Mouse (Mus musculus) thymus, adult 2 months (tissue): ENCODE measurements around the gene Lyl1.

Source experiments
- CTCF ChIP-seq: fragments of 200-500 bp; IDR thresholded peaks from 2 replicates; pipeline ENCODE4 v1.5.1; 2012; ENCODE audit warnings: mild to moderate bottlenecking, control low read depth, low read length, moderate library complexity, borderline replicate concordance; ENCODE audit not compliant: control insufficient read depth, poor library complexity, insufficient read depth; ENCODE audit errors: extremely low read depth
- POLR2A ChIP-seq: fragments of 200-500 bp; IDR thresholded peaks from 2 replicates; pipeline ENCODE4 v1.6.1; 2012; ENCODE audit warnings: mild to moderate bottlenecking, low read length, control low read depth, moderate library complexity; ENCODE audit not compliant: control insufficient read depth, poor library complexity, insufficient read depth; ENCODE audit errors: extremely low read depth

DNA sequence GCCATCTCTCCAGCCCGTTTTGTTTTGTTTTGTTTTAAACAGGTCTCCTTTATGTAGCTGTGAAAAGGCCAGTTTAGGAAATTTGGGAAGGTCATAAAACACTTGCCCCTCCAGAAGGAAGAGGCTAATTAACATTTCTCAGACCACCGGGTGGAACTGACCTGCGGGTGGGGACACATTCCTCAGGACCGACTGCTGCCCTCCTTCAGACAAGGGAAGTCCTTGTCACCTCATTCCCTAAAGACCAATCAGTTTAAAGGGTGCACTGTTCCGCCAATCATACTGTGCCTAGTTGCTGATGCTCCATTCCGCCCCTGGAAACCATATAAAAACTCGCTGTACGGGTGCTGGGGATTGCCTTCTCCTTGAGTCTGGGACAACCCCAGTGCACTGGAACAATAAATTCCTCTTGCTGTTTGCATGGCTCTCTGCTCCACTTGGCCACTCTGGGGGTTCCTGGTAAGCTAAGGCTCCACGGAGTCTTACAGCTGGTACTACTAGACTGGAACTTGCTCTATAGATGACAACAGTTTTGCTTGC lies 48.1 kb upstream of the Lyl1 start:
- TF ChIP-seq CTCF (no peak), POLR2A (no peak)
